ENCODE assay signal across 8 mouse cellular contexts in the genomic region with DNA sequence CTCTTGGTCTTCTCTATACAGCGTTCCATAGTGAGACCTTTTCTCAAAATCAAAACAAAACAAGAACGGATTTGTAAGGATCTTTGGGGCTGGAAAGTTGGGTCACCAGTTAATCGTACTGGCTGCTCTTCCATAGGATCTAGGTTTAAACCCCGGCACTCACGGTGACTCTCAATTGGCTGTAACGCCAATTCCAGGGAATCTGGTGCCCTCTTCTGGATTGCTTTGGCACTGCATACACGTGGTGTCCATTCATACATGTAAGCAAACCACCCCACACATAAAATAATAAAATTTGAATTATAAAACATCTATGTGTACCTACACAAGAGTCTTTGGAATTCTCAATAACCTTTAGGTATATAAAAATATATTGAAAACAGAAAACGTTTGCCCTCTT.
DNase-seq lines count a peak whose midpoint lies in the region; ATAC-seq lines count a peak whose summit lies in the region.

No protein-coding gene starts in this region.

- H3K4me3 ChIP-seq in forebrain, embryonic 14.5 days (ENCODE audit: low read depth, low read length), result no peak overlapping the region
- H3K4me3 ChIP-seq in forebrain, embryonic 12.5 days (replicated peaks), result no peak overlapping the region
- no peak overlapping the region for H3K4me3 ChIP-seq in embryonic facial prominence, embryonic 10.5 days

- no peaks in the 10 kb centered on the region for H3K4me1 ChIP-seq in forebrain, embryonic 14.5 days (ENCODE audit: control insufficient read depth, insufficient read depth, low read length)
- no peaks in the 10 kb centered on the region for H3K4me1 ChIP-seq in forebrain, embryonic 12.5 days
- peaks cover 9% of the 10 kb centered on the region for H3K4me1 ChIP-seq in embryonic facial prominence, embryonic 10.5 days

- H3K9me3 ChIP-seq in forebrain, embryonic 14.5 days (replicated peaks; ENCODE audit: control insufficient read depth, low read length), result no peaks in the 10 kb centered on the region
- H3K9me3 ChIP-seq in forebrain, embryonic 12.5 days, result no peaks in the 10 kb centered on the region
- H3K9me3 ChIP-seq in embryonic facial prominence, embryonic 10.5 days, result no peaks in the 10 kb centered on the region

- no peaks in the 10 kb centered on the region for H3K27me3 ChIP-seq in forebrain, embryonic 14.5 days (replicated peaks; ENCODE audit: control insufficient read depth, insufficient read depth, low read length)
- H3K27me3 ChIP-seq in forebrain, embryonic 12.5 days, result no peaks in the 10 kb centered on the region
- no peaks in the 10 kb centered on the region for H3K27me3 ChIP-seq in embryonic facial prominence, embryonic 10.5 days (replicated peaks; ENCODE audit: low read depth, poor library complexity, severe bottlenecking)

- WGBS in forebrain, embryonic 14.5 days, result 46% methylated on average over 8 of the region's 8 CpGs
- WGBS in forebrain, embryonic 12.5 days, result 48% methylated on average over 8 of the region's 8 CpGs
- 45% methylated on average over 8 of the region's 8 CpGs for WGBS in embryonic facial prominence, embryonic 10.5 days

- no peak overlapping the region for H3K9ac ChIP-seq in forebrain, embryonic 14.5 days (ENCODE audit: low read length)
- H3K9ac ChIP-seq in forebrain, embryonic 12.5 days, result no peak overlapping the region

- no peak overlapping the region for H3K4me2 ChIP-seq in forebrain, embryonic 14.5 days (ENCODE audit: low read length)
- no peak overlapping the region for H3K4me2 ChIP-seq in forebrain, embryonic 12.5 days

- H3K27ac ChIP-seq in forebrain, embryonic 14.5 days (ENCODE audit: low read depth, low read length), result no peak overlapping the region
- H3K27ac ChIP-seq in forebrain, embryonic 12.5 days, result no peak overlapping the region
- H3K27ac ChIP-seq in embryonic facial prominence, embryonic 10.5 days (replicated peaks), result no peak overlapping the region

- no peak for ATAC-seq in forebrain, embryonic 14.5 days
- ATAC-seq in forebrain, embryonic 12.5 days (ENCODE audit: low FRiP score), result no peak

- H3K36me3 ChIP-seq in forebrain, embryonic 14.5 days (ENCODE audit: control insufficient read depth, insufficient read depth, low read length), result no peaks in the 10 kb centered on the region
- H3K36me3 ChIP-seq in forebrain, embryonic 12.5 days (replicated peaks), result no peaks in the 10 kb centered on the region
- 0 out of 2 replicates have a peak, but pooled peaks cover 5% of the 10 kb centered on the region for H3K36me3 ChIP-seq in embryonic facial prominence, embryonic 10.5 days (replicated peaks)

- DNase-seq in forebrain, embryonic 14.5 days (ENCODE audit: low spot score), result peak; percentile 38
- peak; percentile 41 for DNase-seq in right cerebral cortex, postnatal 4 days
- DNase-seq in right cerebral cortex, postnatal 14 days, result no peak
- DNase-seq in embryonic facial prominence, embryonic 10.5 days (ENCODE audit: low spot score), result peak; percentile 57
- peak; percentile 60 for DNase-seq in lung, postnatal 14 days
- DNase-seq in layer of hippocampus, adult 8-10 months (ENCODE audit: low spot score in 2 of 2), result no peak
- DNase-seq in gastrocnemius, adult 8-10 months (ENCODE audit: low spot score in 2 of 2), result no peak

Comparison
In these comparisons a context has a peak if more than half of its experiments do, and no peak if none do; other contexts are left out.
1. DNase-seq: peak in forebrain, embryonic 14.5 days (single experiment), right cerebral cortex, postnatal 4 days (single experiment), embryonic facial prominence, embryonic 10.5 days (single experiment) and lung, postnatal 14 days (single experiment); none in right cerebral cortex, postnatal 14 days (single experiment), layer of hippocampus, adult 8-10 months (0 of 2) and gastrocnemius, adult 8-10 months (0 of 2).